Mouse (Mus musculus): Measurements from ENCODE around the gene Wipi2.

- TF ChIP-seq POLR2A (IDR thresholded peaks at IDR 0.05; ENCODE audit: low read depth, low read length) (no peak), CTCF (IDR thresholded peaks at IDR 0.05; ENCODE audit: extremely low read depth, insufficient read length, insufficient replicate concordance, low read depth, low read length) (no peak)
Measured at GRCm38 (mm10) chr5:142597648-142598390, 29.7 kb upstream of the Wipi2 start.

All from small intestine, adult 2 months (tissue).